Mouse (Mus musculus): ENCODE results near the gene Syt14. TPM values are rescaled to one million over a fixed set of nuclear protein-coding genes. Genes with fewer than 3 reads are reported as not detected.

Syt14 gene
- polyA plus RNA-seq, 1 experiment from 2014 or later = 0.62 TPM

- Histone ChIP-seq H3K9ac (ENCODE audit: low read depth, low read length) (no peak overlapping the region), H3K9me3 (replicated peaks; ENCODE audit: low read length) (no peaks in the 10 kb centered on the region), H3K4me3 (replicated peaks; ENCODE audit: low read depth, low read length) (no peak overlapping the region), H3K4me2 (ENCODE audit: low read length) (no peak overlapping the region), H3K27ac (no peak overlapping the region), H3K36me3 (ENCODE audit: insufficient read depth, low read length) (no peaks in the 10 kb centered on the region), H3K4me1 (replicated peaks; ENCODE audit: insufficient read depth, low read length) (no peaks in the 10 kb centered on the region), H3K27me3 (ENCODE audit: insufficient read depth, low read length) (no peaks in the 10 kb centered on the region)
- DNase-seq (ENCODE audit: low spot score) (no peak), ATAC-seq (replicated peaks; ENCODE audit: low FRiP score, low read depth) (no peak)
- TF ChIP-seq CTCF (IDR thresholded peaks at IDR 0.05; ENCODE audit: low read depth) = no peak
- WGBS = 84% methylated on average over 5 of the region's 5 CpGs
Observed at GRCm38 (mm10) chr1:192962323-192962722, 73.3 kb downstream of the Syt14 start.

GRCm38 (mm10) chr1:192947839-192948173 lies 87.8 kb downstream of the Syt14 start:
- Histone ChIP-seq H3K4me2 (ENCODE audit: low read length) (no peak overlapping the region), H3K27ac (no peak overlapping the region), H3K4me3 (replicated peaks; ENCODE audit: low read depth, low read length) (no peak overlapping the region), H3K27me3 (ENCODE audit: insufficient read depth, low read length) (no peaks in the 10 kb centered on the region), H3K4me1 (replicated peaks; ENCODE audit: insufficient read depth, low read length) (no peaks in the 10 kb centered on the region), H3K9ac (ENCODE audit: low read depth, low read length) (no peak overlapping the region), H3K9me3 (replicated peaks; ENCODE audit: low read length) (no peaks in the 10 kb centered on the region), H3K36me3 (ENCODE audit: insufficient read depth, low read length) (no peaks in the 10 kb centered on the region)
- ATAC-seq (replicated peaks; ENCODE audit: low FRiP score, low read depth) (no peak), DNase-seq (ENCODE audit: low spot score) (no peak)
- TF ChIP-seq CTCF (IDR thresholded peaks at IDR 0.05; ENCODE audit: low read depth) = no peak
- 77% methylated on average over 2 of the region's 2 CpGs for WGBS

DNA sequence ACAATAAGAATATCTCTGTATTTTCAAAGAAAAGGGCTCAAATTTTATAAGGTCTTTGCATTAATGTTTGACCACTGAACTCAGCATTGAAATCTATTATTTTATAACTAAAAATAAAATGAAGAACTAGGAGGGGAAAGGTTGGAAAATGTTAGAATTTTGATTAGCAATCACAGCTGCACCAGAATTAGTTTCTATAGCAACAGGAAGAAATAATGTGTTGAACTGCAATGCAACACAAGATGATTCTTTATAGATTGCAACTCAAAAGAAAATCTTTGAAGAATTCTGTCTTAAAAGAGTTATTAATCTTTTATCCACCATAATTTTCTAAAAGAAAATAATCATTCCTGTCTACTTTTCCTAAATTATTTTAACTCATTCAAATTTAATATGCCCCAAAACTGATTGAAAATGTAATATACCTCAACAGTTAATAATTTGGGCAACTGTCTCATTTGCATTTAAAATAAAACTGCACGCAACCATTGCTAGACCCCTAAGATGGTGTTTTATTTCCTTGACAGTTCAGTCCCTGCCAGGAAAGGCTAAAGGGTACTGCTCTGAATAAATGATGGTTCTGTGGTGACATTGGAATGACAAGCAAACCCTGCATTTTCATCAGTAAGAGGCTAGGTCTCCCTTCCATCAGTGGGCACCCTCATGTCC lies 88.3 kb downstream of the Syt14 start:
- no peak for ATAC-seq (replicated peaks; ENCODE audit: low FRiP score, low read depth)
- Histone ChIP-seq H3K36me3 (ENCODE audit: insufficient read depth, low read length) (no peaks in the 10 kb centered on the region), H3K9ac (ENCODE audit: low read depth, low read length) (no peak overlapping the region), H3K9me3 (replicated peaks; ENCODE audit: low read length) (no peaks in the 10 kb centered on the region), H3K27ac (no peak overlapping the region), H3K27me3 (ENCODE audit: insufficient read depth, low read length) (no peaks in the 10 kb centered on the region), H3K4me2 (ENCODE audit: low read length) (no peak overlapping the region), H3K4me1 (replicated peaks; ENCODE audit: insufficient read depth, low read length) (no peaks in the 10 kb centered on the region), H3K4me3 (replicated peaks; ENCODE audit: low read depth, low read length) (no peak overlapping the region)
- no peak for DNase-seq (ENCODE audit: low spot score)
- WGBS = 74% methylated on average over 1 of the region's 1 CpGs
- TF ChIP-seq CTCF (IDR thresholded peaks at IDR 0.05; ENCODE audit: low read depth) = no peak

DNA sequence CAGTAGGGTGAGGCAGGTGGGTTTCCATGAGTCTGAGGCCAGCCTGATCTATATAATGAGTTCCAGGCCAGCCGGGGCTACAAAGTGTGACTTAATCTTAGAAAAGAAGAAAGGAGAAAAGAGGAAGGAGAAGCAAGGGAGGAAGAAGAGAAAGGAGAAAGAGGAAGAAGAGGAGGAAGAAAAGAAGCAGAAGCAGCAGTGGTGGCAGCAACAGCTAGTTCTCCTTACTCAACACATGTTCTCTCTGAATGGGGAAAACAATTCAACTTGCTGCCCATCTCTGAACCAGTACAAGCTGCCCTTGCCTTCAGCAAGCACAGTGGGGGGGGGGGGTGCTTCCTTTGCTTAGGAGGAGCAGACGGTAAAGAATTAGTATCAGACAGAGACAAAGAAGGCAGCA lies 96.5 kb downstream of the Syt14 start:
- H3K4me2 ChIP-seq (ENCODE audit: low read length) = no peak overlapping the region
- WGBS = 58% methylated on average over 2 of the region's 2 CpGs
- no peaks in the 10 kb centered on the region for H3K27me3 ChIP-seq (ENCODE audit: insufficient read depth, low read length)
- no peaks in the 10 kb centered on the region for H3K9me3 ChIP-seq (replicated peaks; ENCODE audit: low read length)
- H3K4me1 ChIP-seq (replicated peaks; ENCODE audit: insufficient read depth, low read length) = no peaks in the 10 kb centered on the region
- H3K4me3 ChIP-seq (replicated peaks; ENCODE audit: low read depth, low read length) = no peak overlapping the region
- no peak overlapping the region for H3K27ac ChIP-seq
- no peaks in the 10 kb centered on the region for H3K36me3 ChIP-seq (ENCODE audit: insufficient read depth, low read length)
- no peak overlapping the region for H3K9ac ChIP-seq (ENCODE audit: low read depth, low read length)
- DNase-seq (ENCODE audit: low spot score) = no peak
- TF ChIP-seq CTCF (IDR thresholded peaks at IDR 0.05; ENCODE audit: low read depth) = no peak
- no peak for ATAC-seq (replicated peaks; ENCODE audit: low FRiP score, low read depth)

DNA sequence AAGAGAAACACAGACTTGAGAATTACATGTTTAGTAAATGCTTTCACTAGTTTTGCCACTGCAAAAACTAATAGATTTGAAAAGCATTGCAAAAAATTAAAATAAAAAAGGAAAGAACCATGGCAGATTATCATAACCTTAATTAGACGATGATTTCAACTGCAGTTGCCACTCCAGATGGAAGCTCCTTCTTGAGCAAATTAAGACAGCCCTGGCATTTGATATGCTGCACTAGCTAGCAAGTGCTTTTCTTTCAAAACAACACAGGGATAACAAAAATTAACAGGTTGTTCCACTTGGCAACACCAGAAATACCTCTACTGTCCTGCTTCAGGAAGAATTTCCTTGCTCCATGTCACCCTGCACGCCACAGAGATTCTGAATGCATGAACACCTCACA lies 97.6 kb downstream of the Syt14 start:
- Histone ChIP-seq H3K27me3 (ENCODE audit: insufficient read depth, low read length) (no peaks in the 10 kb centered on the region), H3K4me3 (replicated peaks; ENCODE audit: low read depth, low read length) (no peak overlapping the region), H3K4me1 (replicated peaks; ENCODE audit: insufficient read depth, low read length) (no peaks in the 10 kb centered on the region), H3K27ac (no peak overlapping the region), H3K36me3 (ENCODE audit: insufficient read depth, low read length) (no peaks in the 10 kb centered on the region), H3K9ac (ENCODE audit: low read depth, low read length) (no peak overlapping the region), H3K9me3 (replicated peaks; ENCODE audit: low read length) (no peaks in the 10 kb centered on the region), H3K4me2 (ENCODE audit: low read length) (no peak overlapping the region)
- ATAC-seq (replicated peaks; ENCODE audit: low FRiP score, low read depth) (no peak), DNase-seq (ENCODE audit: low spot score) (no peak)
- no peak for TF ChIP-seq CTCF (IDR thresholded peaks at IDR 0.05; ENCODE audit: low read depth)
- 75% methylated on average over 2 of the region's 2 CpGs for WGBS

- WGBS = 92% methylated on average over 3 of the region's 3 CpGs
- Histone ChIP-seq H3K4me1 (replicated peaks; ENCODE audit: insufficient read depth, low read length) (no peaks in the 10 kb centered on the region), H3K27me3 (ENCODE audit: insufficient read depth, low read length) (no peaks in the 10 kb centered on the region), H3K9ac (ENCODE audit: low read depth, low read length) (no peak overlapping the region), H3K4me2 (ENCODE audit: low read length) (no peak overlapping the region), H3K4me3 (replicated peaks; ENCODE audit: low read depth, low read length) (no peak overlapping the region), H3K36me3 (ENCODE audit: insufficient read depth, low read length) (no peaks in the 10 kb centered on the region), H3K9me3 (replicated peaks; ENCODE audit: low read length) (no peaks in the 10 kb centered on the region), H3K27ac (no peak overlapping the region)
- ATAC-seq (replicated peaks; ENCODE audit: low FRiP score, low read depth) = no peak
- DNase-seq (ENCODE audit: low spot score) = no peak
- TF ChIP-seq CTCF (IDR thresholded peaks at IDR 0.05; ENCODE audit: low read depth) = no peak
Observed at GRCm38 (mm10) chr1:192931797-192932196, 103.8 kb downstream of the Syt14 start.
